Mouse (Mus musculus): ENCODE data around the gene Obscn. TPM values are rescaled to one million over a fixed set of nuclear protein-coding genes. Genes with fewer than 3 reads are reported as not detected.

Obscn gene
- total and polyA plus RNA-seq, 3 experiments: 0.09 to 0.13 (median 0.13) TPM

DNA sequence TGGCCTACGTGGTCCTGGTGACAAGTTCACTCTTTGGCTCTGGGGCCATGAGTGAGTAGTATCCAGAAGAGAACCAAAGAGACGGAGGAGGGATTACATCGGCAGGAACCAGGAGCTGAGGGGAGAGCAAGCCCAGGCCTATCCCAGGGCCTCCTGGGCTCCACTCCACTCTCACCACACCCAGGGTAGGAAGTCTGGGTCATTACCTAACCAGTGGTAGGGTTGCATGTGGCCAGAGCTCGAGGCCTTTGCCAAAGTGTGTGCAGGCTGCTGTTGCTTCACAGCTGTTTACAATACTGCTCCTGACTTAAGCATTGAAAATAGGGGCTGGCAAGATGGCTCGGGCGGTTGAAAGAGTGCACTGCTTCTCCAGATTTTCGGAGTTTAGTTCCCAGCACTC is 156.5 kb downstream of the Obscn start:
- Histone ChIP-seq H3K4me2 (ENCODE audit: insufficient read depth, low read depth, poor library complexity, severe bottlenecking) (peak overlapping the region; percentile 64), H3K36me3 (replicated peaks in 1 of 2; ENCODE audit: control insufficient read depth in 1 of 2, insufficient read depth in 1 of 2, low read length in 1 of 2) (peaks cover 21 to 53% of the 10 kb centered on the region in 2 experiments), H3K4me3 (replicated peaks in 1 of 3; ENCODE audit: low read depth in 2 of 3, low read length in 2 of 3, poor library complexity in 1 of 3) (peak overlapping the region; percentile 70 to 99 (median 96)), H3K27ac (ENCODE audit: insufficient read depth, low read depth) (0 out of 2 replicates have a peak overlapping the region, but pooled peaks have one; percentile 13), H3K9ac (ENCODE audit: insufficient read depth, low read depth) (peak overlapping the region; percentile 86), H3K4me1 (ENCODE audit: control insufficient read depth in 1 of 2, insufficient read depth in 2 of 2) (peaks cover 25 to 56% of the 10 kb centered on the region in 2 experiments), H3K79me2 (replicated peaks; ENCODE audit: control insufficient read depth, extremely low read depth, insufficient read depth, poor library complexity, severe bottlenecking) (peaks cover 50% of the 10 kb centered on the region), H3K27me3 (replicated peaks) (no peaks in the 10 kb centered on the region), H3K9me3 (replicated peaks; ENCODE audit: low read length) (no peaks in the 10 kb centered on the region)
- in situ Hi-C loops (cut with MboI; ENCODE audit: low pct_ligation_motif_present, low pct_unique_long_range_greater_than_20kb, low sequenced_read_pairs): no loop called here
- dilution Hi-C loops (cut with MboI; ENCODE audit: extremely low pct_ligation_motif_present, extremely low pct_unique_long_range_greater_than_20kb, low sequenced_read_pairs): no loop called here
- no peak for DNase-seq (ENCODE audit: extremely low read depth)
- no peak for TF ChIP-seq MYC (IDR thresholded peaks at IDR 0.05; ENCODE audit: low read depth, low read length)
- TF ChIP-seq RCOR1 (conservative IDR thresholded peaks at IDR 0.05; ENCODE audit: low read depth, low read length): no peak
- no peak for TF ChIP-seq USF1 (IDR thresholded peaks at IDR 0.05; ENCODE audit: low read depth, low read length)
- TF ChIP-seq CTCF (conservative IDR thresholded peaks at IDR 0.05 in 1 of 2, IDR thresholded peaks at IDR 0.05 in 1 of 2; ENCODE audit: low read depth in 2 of 2, low read length in 2 of 2): no peak
- no peak for TF ChIP-seq CHD1 (IDR thresholded peaks at IDR 0.05; ENCODE audit: low read depth, low read length)
- TF ChIP-seq ELF1 (IDR thresholded peaks at IDR 0.05; ENCODE audit: low read depth, low read length): no peak
- TF ChIP-seq E2F4 (IDR thresholded peaks at IDR 0.05; ENCODE audit: insufficient replicate concordance, low read depth, low read length): no peak
- no peak for TF ChIP-seq PAX5 (IDR thresholded peaks at IDR 0.05; ENCODE audit: low read length)
- TF ChIP-seq POLR2A (IDR thresholded peaks at IDR 0.05; ENCODE audit: low read depth, low read length): no peak
- no peak for TF ChIP-seq NRF1 (IDR thresholded peaks at IDR 0.05; ENCODE audit: low read depth, low read length)
- TF ChIP-seq ZNF384 (IDR thresholded peaks at IDR 0.05; ENCODE audit: low read depth, low read length): no peak
- no peak for TF ChIP-seq IRF4 (IDR thresholded peaks at IDR 0.05; ENCODE audit: low read depth, low read length)
- no peak for TF ChIP-seq RAD21 (IDR thresholded peaks at IDR 0.05; ENCODE audit: low read depth, low read length)
- no peak for TF ChIP-seq ETS1 (conservative IDR thresholded peaks at IDR 0.05; ENCODE audit: low read depth, low read length)
- TF ChIP-seq BHLHE40 (IDR thresholded peaks at IDR 0.05; ENCODE audit: low read depth, low read length): no peak
- TF ChIP-seq JUN (IDR thresholded peaks at IDR 0.05; ENCODE audit: insufficient read depth, low read depth, low read length): no peak

DNA sequence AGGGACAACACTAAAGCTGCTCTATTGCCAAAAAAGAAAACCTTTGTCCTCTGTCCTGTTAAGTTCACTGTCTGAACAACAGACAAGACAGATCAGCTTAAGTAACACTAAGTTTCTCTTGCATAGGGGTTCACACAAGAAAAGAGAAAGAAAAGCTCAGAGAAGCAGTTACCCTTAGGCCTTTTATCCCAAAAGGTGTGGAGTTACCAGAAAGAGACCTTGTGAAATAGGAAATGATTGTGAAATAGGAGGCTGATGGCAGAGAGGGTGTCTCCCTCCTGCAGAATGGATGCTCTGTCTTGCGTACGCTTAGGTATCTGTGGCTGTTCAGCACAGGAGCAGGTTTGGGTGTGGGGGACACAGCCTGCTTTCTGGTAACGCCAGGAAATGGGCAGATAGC is 157.0 kb downstream of the Obscn start:
- Histone ChIP-seq H3K9ac (ENCODE audit: insufficient read depth, low read depth) (peak overlapping the region; percentile 86), H3K4me1 (ENCODE audit: control insufficient read depth in 1 of 2, insufficient read depth in 2 of 2) (peaks cover 25 to 56% of the 10 kb centered on the region in 2 experiments), H3K36me3 (replicated peaks in 1 of 2; ENCODE audit: control insufficient read depth in 1 of 2, insufficient read depth in 1 of 2, low read length in 1 of 2) (peaks cover 16 to 52% of the 10 kb centered on the region in 2 experiments), H3K79me2 (replicated peaks; ENCODE audit: control insufficient read depth, extremely low read depth, insufficient read depth, poor library complexity, severe bottlenecking) (peaks cover 55% of the 10 kb centered on the region), H3K4me2 (ENCODE audit: insufficient read depth, low read depth, poor library complexity, severe bottlenecking) (peak overlapping the region; percentile 64), H3K4me3 (replicated peaks in 1 of 3; ENCODE audit: low read depth in 2 of 3, low read length in 2 of 3, poor library complexity in 1 of 3) (peak overlapping the region; percentile 70 to 99 (median 96)), H3K9me3 (replicated peaks; ENCODE audit: low read length) (no peaks in the 10 kb centered on the region), H3K27ac (ENCODE audit: insufficient read depth, low read depth) (0 out of 2 replicates have a peak overlapping the region, but pooled peaks have one; percentile 13), H3K27me3 (replicated peaks) (no peaks in the 10 kb centered on the region)
- TF ChIP-seq ZNF384 (IDR thresholded peaks at IDR 0.05; ENCODE audit: low read depth, low read length) (no peak), IRF4 (IDR thresholded peaks at IDR 0.05; ENCODE audit: low read depth, low read length) (no peak), TCF12 (IDR thresholded peaks at IDR 0.05; ENCODE audit: low read depth, low read length) (no peak)
- in situ Hi-C loops (cut with MboI; ENCODE audit: low pct_ligation_motif_present, low pct_unique_long_range_greater_than_20kb, low sequenced_read_pairs): no loop called here
- no peak for DNase-seq (ENCODE audit: extremely low read depth)
- dilution Hi-C loops (cut with MboI; ENCODE audit: extremely low pct_ligation_motif_present, extremely low pct_unique_long_range_greater_than_20kb, low sequenced_read_pairs): no loop called here
